Mouse (Mus musculus) CD4-positive naive resting alpha-beta T cell, adult 76 days (primary cell): ENCODE results near the gene Dmbx1. TPM values are rescaled to one million over a fixed set of nuclear protein-coding genes. Genes with fewer than 3 reads are reported as not detected.

Source experiments
- total RNA-seq: library from RNA; stranded (reverse); gene quantifications from one replicate; pipeline ENCODE4 v1.2.4, GENCODE M21; 2023

The Dmbx1 gene
- not detected for total RNA-seq

DNA sequence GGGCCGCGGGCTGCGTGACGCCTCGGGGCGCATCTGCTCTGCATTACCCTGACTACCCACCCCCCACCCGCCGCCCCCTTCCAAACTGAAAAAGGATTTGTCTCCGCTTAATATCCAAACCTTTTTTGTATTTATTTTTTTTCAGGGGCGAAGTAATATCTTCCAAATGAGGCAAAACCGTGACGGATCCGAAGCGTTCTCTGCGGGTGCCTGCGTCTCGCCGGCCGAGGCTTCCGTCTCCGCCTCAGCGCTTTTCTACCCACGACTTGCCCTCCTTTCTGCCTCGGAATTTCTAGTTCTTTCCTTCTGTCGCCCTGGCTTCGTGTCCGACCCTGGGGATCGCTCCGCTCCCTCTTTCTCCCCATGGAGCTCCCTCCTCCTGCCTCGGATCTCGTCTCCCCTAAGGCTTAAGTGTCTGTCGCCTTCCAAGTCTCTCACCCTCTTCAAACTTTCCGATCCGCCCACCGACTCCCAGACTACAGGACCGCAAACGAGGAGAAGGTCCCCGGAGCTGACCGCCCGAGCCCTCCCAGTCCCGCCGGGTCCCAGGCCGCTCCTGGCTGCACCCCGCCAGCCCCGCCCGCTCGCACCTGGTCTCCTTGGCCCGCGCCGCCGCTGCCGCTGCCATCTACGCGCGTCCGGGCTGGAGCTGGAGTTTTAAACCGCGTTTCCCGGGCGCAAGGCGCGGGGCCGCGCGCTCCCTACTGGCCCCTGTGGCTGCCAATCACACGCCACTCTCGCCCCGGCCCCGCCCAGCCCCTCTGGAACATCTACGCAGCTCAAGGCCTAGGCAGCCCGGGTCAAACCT is at the start of gene Dmbx1:
Gene Dmbx1, minus strand, starts transcription at position 632 of the 808 bp plus-strand sequence.

DNA sequence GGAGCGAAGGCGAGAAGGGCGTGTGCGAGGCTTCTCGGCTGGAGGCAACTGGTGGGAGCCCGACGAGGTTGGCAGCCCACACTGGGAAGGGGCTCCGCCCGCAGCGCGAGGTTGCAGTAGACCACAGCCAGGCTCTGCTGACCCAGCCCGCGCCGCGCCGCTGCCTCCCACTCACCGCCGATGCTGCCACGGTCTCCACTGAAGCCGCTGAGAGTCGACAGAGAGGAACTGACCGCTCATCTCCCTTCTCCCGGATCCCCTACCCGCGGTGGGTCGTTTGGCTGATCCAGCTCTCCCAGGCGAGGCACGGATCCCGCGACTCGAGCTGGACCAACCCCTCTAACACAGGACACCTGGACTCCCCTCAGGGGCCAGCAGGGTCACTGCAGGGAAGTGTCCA is 49.2 kb downstream of the Dmbx1 start, which contains the start of gene 6430628N08Rik:
Gene 6430628N08Rik, plus strand, starts transcription at position 113 of the 400 bp plus-strand sequence.

DNA sequence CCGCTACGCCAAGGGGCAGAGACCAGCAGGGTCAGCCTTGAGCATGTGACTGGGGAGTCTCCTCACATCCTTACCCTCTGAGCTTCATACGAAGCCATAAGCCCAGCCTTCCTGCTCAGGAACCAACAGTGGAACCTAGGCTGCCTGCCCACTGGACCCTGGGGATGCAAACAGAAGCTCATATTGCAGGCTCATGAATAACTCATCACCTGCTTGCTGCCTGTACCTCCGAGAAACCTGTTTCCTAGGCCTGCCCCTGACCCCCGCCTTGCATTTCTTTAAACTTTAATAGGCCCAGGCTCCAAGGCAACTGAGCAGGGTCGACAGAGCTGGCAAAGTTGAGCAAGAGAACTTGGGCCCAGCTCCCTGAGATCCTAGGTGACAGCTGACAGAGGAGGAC is 55.7 kb downstream of the Dmbx1 start, which contains the start of gene Kncn:
Gene Kncn, plus strand, starts transcription at position 379 of the 400 bp plus-strand sequence.

Other genes starting within 250 kb of the Dmbx1 start
- gene Efcab14, start 202.2 kb downstream of the Dmbx1 start, total RNA-seq: 34.0 TPM
- 0.76 TPM for gene Tex38, start 158.9 kb downstream of the Dmbx1 start, total RNA-seq
- 20.7 TPM for gene Atpaf1, start 155.1 kb downstream of the Dmbx1 start, total RNA-seq
- 14.9 TPM for gene Mob3c, start 111.8 kb downstream of the Dmbx1 start, total RNA-seq
- gene Mknk1, start 100.7 kb downstream of the Dmbx1 start, total RNA-seq: 49.8 TPM
- gene Kncn, start 55.5 kb downstream of the Dmbx1 start, total RNA-seq: not detected
- gene 6430628N08Rik, start 49.3 kb downstream of the Dmbx1 start, total RNA-seq: not detected
- 141 TPM for gene Faah, start 78.0 kb upstream of the Dmbx1 start, total RNA-seq
- gene Nsun4, start 114.0 kb upstream of the Dmbx1 start, total RNA-seq: 63.0 TPM
- gene Uqcrh, start 135.1 kb upstream of the Dmbx1 start, total RNA-seq: 297 TPM
- 25.1 TPM for gene Lrrc41, start 135.3 kb upstream of the Dmbx1 start, total RNA-seq
- gene Rad54l, start 183.8 kb upstream of the Dmbx1 start, total RNA-seq: 0.38 TPM
- gene Pomgnt1, start 183.9 kb upstream of the Dmbx1 start, total RNA-seq: 31.9 TPM
- gene Lurap1, start 211.4 kb upstream of the Dmbx1 start, total RNA-seq: 0.56 TPM
- gene Tspan1, start 227.7 kb upstream of the Dmbx1 start, total RNA-seq: not detected
- not detected for gene 1700042G07Rik, start 233.4 kb upstream of the Dmbx1 start, total RNA-seq
- not detected for gene Gm49337, start 233.5 kb upstream of the Dmbx1 start, total RNA-seq